Mouse (Mus musculus) lung, embryonic 15.5 days (tissue): ENCODE data around the gene Tnrc6c. TPM values are rescaled to one million over a fixed set of nuclear protein-coding genes. Genes with fewer than 3 reads are reported as not detected.
A peak's percentile ranks its signal among the peaks of the same experiment; 100 is the strongest.
"Not testable (repeated sequence)": the region's sequence is repeated elsewhere in the genome, so short reads cannot be mapped to it uniquely, and the experiment has no call there.

Experiments
- ATAC-seq: fragments of 200-750 bp; cut with Nextera tagmentation; 2 replicates; pipeline ENCODE4 v1.8.0; 2017; ENCODE audit warnings: moderate number of reproducible peaks, borderline replicate concordance; ENCODE audit not compliant: low FRiP score, low TSS enrichment; ENCODE audit errors: extremely low read depth
- H3K27ac ChIP-seq: fragments of 300-500 bp; sonication (generic); 2 replicates; pipeline ENCODE4 v1.5.1; 2015; ENCODE audit warnings: moderate library complexity, mild to moderate bottlenecking, inconsistent platforms
- H3K27me3 ChIP-seq: fragments of 300-500 bp; sonication (generic); 2 replicates; pipeline ENCODE4 v1.6.1; 2015; ENCODE audit warnings: inconsistent platforms
- H3K36me3 ChIP-seq: fragments of 300-500 bp; sonication (generic); 2 replicates; pipeline ENCODE4 v1.6.1; 2015; ENCODE audit warnings: inconsistent platforms
- H3K4me1 ChIP-seq: fragments of 300-500 bp; sonication (generic); 2 replicates; pipeline ENCODE4 v1.6.1; 2015; ENCODE audit warnings: inconsistent platforms
- H3K4me2 ChIP-seq: fragments of 300-500 bp; sonication (generic); 2 replicates; pipeline ENCODE4 v1.6.1; 2015; ENCODE audit warnings: inconsistent platforms, mild to moderate bottlenecking, moderate library complexity
- H3K4me3 ChIP-seq: fragments of 300-500 bp; sonication (generic); 2 replicates; pipeline ENCODE4 v1.5.1; 2015; ENCODE audit warnings: mild to moderate bottlenecking, inconsistent platforms
- H3K9ac ChIP-seq: fragments of 300-500 bp; sonication (generic); 2 replicates; pipeline ENCODE4 v1.6.1; 2015; ENCODE audit warnings: inconsistent platforms
- H3K9me3 ChIP-seq: fragments of 300-500 bp; sonication (generic); 2 replicates; pipeline ENCODE4 v1.6.1; 2016; ENCODE audit warnings: inconsistent platforms
- WGBS: fragments of 180-500 bp; shearing (Covaris S2); methylation state at CpG from one replicate; pipeline ENCODE4 v1.1.7; 2015; 5-methylcytosine and 5-hydroxymethylcytosine counted together
- polyA plus RNA-seq: library from polyadenylated mRNA; unstranded; fragments of >200 nt; fragmentation: Nextera tagmentation; extraction: Ambion mirVana; gene quantifications from 2 replicates; pipeline ENCODE4 v1.2.1, GENCODE M21; 2015

Tnrc6c gene
- polyA plus RNA-seq, 1 experiment from 2014 or later = 10.7 TPM

GRCm38 (mm10) chr11:117788481-117788880 is 134.4 kb downstream of the Tnrc6c start:
- not testable (repeated sequence) for H3K27ac ChIP-seq, H3K9me3 ChIP-seq, H3K4me2 ChIP-seq, ATAC-seq, H3K9ac ChIP-seq, H3K36me3 ChIP-seq, H3K4me3 ChIP-seq, H3K27me3 ChIP-seq
- WGBS = 72% methylated on average over 7 of the region's 7 CpGs
- peaks cover 22% of the 10 kb centered on the region for H3K4me1 ChIP-seq

GRCm38 (mm10) chr11:117790286-117790685 is 136.2 kb downstream of the Tnrc6c start:
- Histone ChIP-seq H3K27ac (no peak overlapping the region), H3K9ac (no peak overlapping the region), H3K4me3 (peak overlapping the region; percentile 10; the same call in 1 of the 2 replicates), H3K36me3 (no peaks in the 10 kb centered on the region), H3K27me3 (no peaks in the 10 kb centered on the region), H3K4me2 (peak overlapping the region; percentile 50), H3K4me1 (peaks cover 20% of the 10 kb centered on the region), H3K9me3 (no peaks in the 10 kb centered on the region)
- WGBS = 6% methylated on average over 14 of the region's 14 CpGs
- peak; percentile 24; the same call in 1 of the 2 replicates for ATAC-seq

- Histone ChIP-seq H3K4me1 (peaks cover 20% of the 10 kb centered on the region), H3K9ac (no peak overlapping the region), H3K27ac (no peak overlapping the region), H3K4me3 (peak overlapping the region; percentile 10; the same call in 1 of the 2 replicates), H3K4me2 (peak overlapping the region; percentile 50), H3K36me3 (no peaks in the 10 kb centered on the region), H3K27me3 (no peaks in the 10 kb centered on the region), H3K9me3 (no peaks in the 10 kb centered on the region)
- peak; percentile 10; the same call in 1 of the 2 replicates for ATAC-seq
- WGBS = 29% methylated on average over 23 of the region's 23 CpGs
Observed at GRCm38 (mm10) chr11:117790703-117791440, 136.8 kb downstream of the Tnrc6c start.

- peaks cover 20% of the 10 kb centered on the region for H3K4me1 ChIP-seq
- 83% methylated on average over 9 of the region's 9 CpGs for WGBS
- no peak overlapping the region for H3K9ac ChIP-seq
- H3K4me2 ChIP-seq = no peak overlapping the region
- H3K36me3 ChIP-seq = no peaks in the 10 kb centered on the region
- H3K27me3 ChIP-seq = no peaks in the 10 kb centered on the region
- ATAC-seq = no peak
- no peaks in the 10 kb centered on the region for H3K9me3 ChIP-seq
- no peak overlapping the region for H3K27ac ChIP-seq
- H3K4me3 ChIP-seq = no peak overlapping the region
Observed at GRCm38 (mm10) chr11:117791441-117791761, 137.3 kb downstream of the Tnrc6c start.

GRCm38 (mm10) chr11:117792281-117792888 is 138.3 kb downstream of the Tnrc6c start:
- H3K9me3 ChIP-seq = no peaks in the 10 kb centered on the region
- peak overlapping the region; percentile 24 for H3K4me3 ChIP-seq
- H3K4me2 ChIP-seq = peak overlapping the region; percentile 57
- H3K27me3 ChIP-seq = no peaks in the 10 kb centered on the region
- ATAC-seq = peak; percentile 71
- no peaks in the 10 kb centered on the region for H3K36me3 ChIP-seq
- H3K9ac ChIP-seq = peak overlapping the region; percentile 24; the same call in 1 of the 2 replicates
- peaks cover 20% of the 10 kb centered on the region for H3K4me1 ChIP-seq
- no peak overlapping the region for H3K27ac ChIP-seq
- WGBS = 7% methylated on average over 22 of the region's 22 CpGs

GRCm38 (mm10) chr11:117794035-117794551 is 140.0 kb downstream of the Tnrc6c start:
- Histone ChIP-seq H3K9me3 (no peaks in the 10 kb centered on the region), H3K27ac (no peak overlapping the region), H3K27me3 (no peaks in the 10 kb centered on the region), H3K36me3 (no peaks in the 10 kb centered on the region), H3K4me1 (peaks cover 28% of the 10 kb centered on the region), H3K4me3 (no peak overlapping the region), H3K4me2 (no peak overlapping the region), H3K9ac (no peak overlapping the region)
- no peak for ATAC-seq
- WGBS = 45% methylated on average over 4 of the region's 4 CpGs

- Histone ChIP-seq H3K9ac (no peak overlapping the region), H3K36me3 (no peaks in the 10 kb centered on the region)
Observed at GRCm38 (mm10) chr11:117796954-117797353, 142.9 kb downstream of the Tnrc6c start.

GRCm38 (mm10) chr11:117797511-117798159 is 143.5 kb downstream of the Tnrc6c start, which contains the start of gene 6030468B19Rik:
TSS of gene 6030468B19Rik (plus strand) at chr11:117797660.
- Histone ChIP-seq H3K27me3 (no peaks in the 10 kb centered on the region), H3K4me1 (peaks cover 13% of the 10 kb centered on the region), H3K9ac (no peak within 1 kb of the TSS), H3K9me3 (no peaks in the 10 kb centered on the region), H3K27ac (no peak within 1 kb of the TSS), H3K36me3 (no peaks in the 10 kb centered on the region), H3K4me3 (no peak within 1 kb of the TSS), H3K4me2 (no peak within 1 kb of the TSS)
- 41% methylated on average over 9 of the region's 9 CpGs for WGBS
- peak; percentile 68; the same call in 1 of the 2 replicates for ATAC-seq

More at GRCm38 (mm10) chr11:117796954-117797353, 142.9 kb downstream of the Tnrc6c start:
- H3K4me1 ChIP-seq = peaks cover 19% of the 10 kb centered on the region
- no peaks in the 10 kb centered on the region for H3K27me3 ChIP-seq
- H3K4me3 ChIP-seq = no peak overlapping the region
- H3K4me2 ChIP-seq = no peak overlapping the region
- no peak for ATAC-seq
- WGBS = 34% methylated on average over 5 of the region's 5 CpGs
- no peak overlapping the region for H3K27ac ChIP-seq
- H3K9me3 ChIP-seq = no peaks in the 10 kb centered on the region

GRCm38 (mm10) chr11:117798160-117798541 is 144.1 kb downstream of the Tnrc6c start:
- Histone ChIP-seq H3K4me3 (no peak overlapping the region), H3K4me1 (peaks cover 9% of the 10 kb centered on the region; the same call in 1 of the 2 replicates), H3K9me3 (no peaks in the 10 kb centered on the region), H3K27me3 (no peaks in the 10 kb centered on the region), H3K36me3 (no peaks in the 10 kb centered on the region), H3K4me2 (no peak overlapping the region), H3K27ac (no peak overlapping the region), H3K9ac (no peak overlapping the region)
- no peak for ATAC-seq
- WGBS = 11% methylated on average over 2 of the region's 2 CpGs

- H3K27ac ChIP-seq = 0 out of 2 replicates have a peak overlapping the region, but pooled peaks have one; percentile 29
- no peaks in the 10 kb centered on the region for H3K27me3 ChIP-seq
- no peak overlapping the region for H3K9ac ChIP-seq
- H3K4me3 ChIP-seq = no peak overlapping the region
- ATAC-seq = no peak
- WGBS = 59% methylated on average over 5 of the region's 5 CpGs
- H3K36me3 ChIP-seq = no peaks in the 10 kb centered on the region
- no peaks in the 10 kb centered on the region for H3K9me3 ChIP-seq
- H3K4me1 ChIP-seq = 0 out of 2 replicates have a peak, but pooled peaks cover 8% of the 10 kb centered on the region
- H3K4me2 ChIP-seq = no peak overlapping the region
Observed at GRCm38 (mm10) chr11:117799174-117799573, 145.1 kb downstream of the Tnrc6c start.

GRCm38 (mm10) chr11:117800038-117800437 is 145.9 kb downstream of the Tnrc6c start:
- H3K9me3 ChIP-seq = no peaks in the 10 kb centered on the region
- no peak overlapping the region for H3K9ac ChIP-seq
- H3K36me3 ChIP-seq = no peaks in the 10 kb centered on the region
- H3K27me3 ChIP-seq = no peaks in the 10 kb centered on the region
- no peak overlapping the region for H3K4me2 ChIP-seq
- H3K4me3 ChIP-seq = no peak overlapping the region
- no peak for ATAC-seq
- H3K27ac ChIP-seq = no peak overlapping the region
- WGBS = 84% methylated on average over 7 of the region's 7 CpGs
- 0 out of 2 replicates have a peak, but pooled peaks cover 8% of the 10 kb centered on the region for H3K4me1 ChIP-seq
